Mouse (Mus musculus) intestine, embryonic 16.5 days (tissue): ENCODE data around the gene Rmnd1. TPM values are rescaled to one million over a fixed set of nuclear protein-coding genes. Genes with fewer than 3 reads are reported as not detected.

ENCODE experiments used
- polyA plus RNA-seq: library from polyadenylated mRNA; unstranded; fragments of >200 nt; fragmentation: Nextera tagmentation; extraction: Ambion mirVana; gene quantifications from 2 replicates; pipeline ENCODE4 v1.2.1, GENCODE M21; 2015

Rmnd1 gene
- polyA plus RNA-seq, 1 experiment from 2014 or later: 53.9 TPM

Other genes starting within 250 kb of the Rmnd1 start
- 32.5 and 37.0 TPM in 2 replicates for gene Akap12, start 166.0 kb downstream of the Rmnd1 start, polyA plus RNA-seq
- 10.8 and 10.9 TPM in 2 replicates for gene Zbtb2, start 44.3 kb downstream of the Rmnd1 start, polyA plus RNA-seq
- gene Armt1, start 79 bp upstream of the Rmnd1 start, polyA plus RNA-seq: 16.0 and 16.4 TPM in 2 replicates
- not detected in 2 replicates for gene Ccdc170, start 50.1 kb upstream of the Rmnd1 start, polyA plus RNA-seq
- 0.37 and 0.55 TPM in 2 replicates for gene Esr1, start 179.2 kb upstream of the Rmnd1 start, polyA plus RNA-seq